Comparison of ENCODE assay signal across 16 mouse cellular contexts in the genomic region with DNA sequence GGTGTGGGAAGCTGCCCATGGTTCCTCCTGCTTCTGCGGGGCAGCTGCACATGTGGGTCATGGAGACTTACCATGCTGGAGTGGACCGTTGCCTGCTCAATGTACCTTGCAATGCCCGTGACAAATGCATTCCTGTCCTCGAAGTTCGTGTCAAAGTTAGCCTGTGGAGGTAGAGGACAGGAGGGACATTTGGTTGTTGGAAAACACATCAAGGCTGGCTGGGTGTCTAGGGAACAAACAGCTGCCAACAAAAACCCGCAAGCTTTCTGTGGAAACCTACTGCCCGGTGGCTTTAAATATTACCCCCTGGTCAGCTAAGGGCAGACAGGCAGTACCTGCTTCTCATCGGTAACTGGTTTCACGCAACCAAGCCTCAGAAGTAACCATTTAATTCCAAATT. TPM values are rescaled to one million over a fixed set of nuclear protein-coding genes. Genes with fewer than 3 reads are reported as not detected.
"Had no signal": no experiment of that assay in that cellular context is flagged by ENCODE, and none has a peak within 500 bp of the region (broad histone marks: within the 10 kb centered on the region; RNA-seq: fewer than 3 reads in every experiment).

No protein-coding gene starts in this region.

- H3K9me3 ChIP-seq: liver, embryonic 13.5 days; stomach, embryonic 15.5 days had no signal

- H3K27ac ChIP-seq: layer of hippocampus, adult 2 months; liver, embryonic 13.5 days; stomach, embryonic 15.5 days had no signal

- H3K27me3 ChIP-seq: liver, embryonic 13.5 days; stomach, embryonic 15.5 days had no signal

- DNase-seq: layer of hippocampus, adult 9-11 months; liver, embryonic 13.5 days; lung, adult 2 months; lung, postnatal 14 days; lung, postnatal 4 days; midbrain, embryonic 14.5 days; thymus, postnatal 25 days had no signal

- H3K36me3 ChIP-seq: liver, embryonic 13.5 days; stomach, embryonic 15.5 days had no signal

- H3K9ac ChIP-seq: liver, embryonic 13.5 days; stomach, embryonic 15.5 days had no signal

- H3K4me2 ChIP-seq: liver, embryonic 13.5 days; midbrain, embryonic 11.5 days; stomach, embryonic 15.5 days had no signal

- ATAC-seq: inflammation-experienced regulatory T-cells, adult 6 months; intestine, embryonic 16.5 days had no signal

- H3K4me3 ChIP-seq: layer of hippocampus, adult 2 months; liver, embryonic 13.5 days; stomach, embryonic 15.5 days had no signal

RNA-seq across cellular contexts. Expression of a gene that starts 54.2 kb away (rescaled TPM):
- polyA plus RNA-seq: large intestine, adult 2 months; liver, adult 2 months; liver, embryonic 16.5 days; small intestine, adult 2 months had no signal
